Mouse (Mus musculus) lung, postnatal 14 days (tissue): ENCODE data around the gene A930009A15Rik.
A peak's percentile ranks its signal among the peaks of the same experiment; 100 is the strongest.

Experiments
- DNase-seq: peaks from one replicate; pipeline ENCODE4 v3.0.0; 2021

The A930009A15Rik gene

GRCm38 (mm10) chr10:115569712-115570491 is at the start of gene A930009A15Rik:
A930009A15Rik (plus strand) TSS chr10:115569986.
- DNase-seq, result no peak

GRCm38 (mm10) chr10:115520200-115521080 is 49.3 kb upstream of the A930009A15Rik start:
- DNase-seq, result no peak

GRCm38 (mm10) chr10:115521081-115521451 is 48.7 kb upstream of the A930009A15Rik start:
- DNase-seq, result no peak

DNA sequence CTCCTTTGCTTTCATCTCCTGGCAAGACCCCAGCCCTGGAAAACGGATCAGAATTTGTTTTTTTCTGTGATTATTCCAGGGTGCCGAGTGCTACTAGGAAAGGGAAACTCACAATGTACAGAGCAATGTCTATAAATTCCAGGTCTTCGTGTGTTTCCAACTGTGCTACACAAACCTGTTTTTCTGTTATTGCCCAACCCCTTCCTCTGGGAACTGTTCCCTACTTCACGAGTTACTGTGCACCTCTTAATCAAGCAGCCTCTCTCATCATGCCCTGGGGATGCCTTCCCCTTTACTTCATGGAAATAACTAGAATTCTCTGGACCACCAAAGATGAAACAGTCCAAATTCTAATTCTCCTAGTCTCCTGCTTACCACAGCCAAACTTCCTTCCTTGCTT is 40.9 kb upstream of the A930009A15Rik start:
- no peak for DNase-seq

GRCm38 (mm10) chr10:115529768-115530167 is 40.0 kb upstream of the A930009A15Rik start:
- no peak for DNase-seq

DNA sequence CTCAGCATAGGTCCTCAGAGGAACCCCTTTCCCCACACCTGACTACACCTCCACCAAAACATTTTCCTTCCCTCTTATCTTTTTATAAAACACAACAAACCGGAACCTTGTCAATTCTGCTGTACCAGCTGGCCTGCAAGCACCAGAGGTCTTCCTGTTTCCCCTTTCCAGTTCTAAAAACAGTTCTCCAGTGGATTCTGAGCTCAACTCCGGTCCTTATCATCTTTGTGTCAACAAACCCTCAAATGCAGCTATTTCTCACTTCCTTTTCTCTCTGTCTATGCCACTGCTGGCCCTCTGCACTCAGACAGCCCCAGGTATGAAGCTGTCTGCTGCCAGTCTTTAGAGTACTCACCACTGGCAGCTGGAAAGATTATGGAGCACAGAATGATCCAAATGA is 39.0 kb upstream of the A930009A15Rik start:
- DNase-seq, result no peak

GRCm38 (mm10) chr10:115542917-115543316 is 26.9 kb upstream of the A930009A15Rik start:
- DNase-seq, result no peak

DNA sequence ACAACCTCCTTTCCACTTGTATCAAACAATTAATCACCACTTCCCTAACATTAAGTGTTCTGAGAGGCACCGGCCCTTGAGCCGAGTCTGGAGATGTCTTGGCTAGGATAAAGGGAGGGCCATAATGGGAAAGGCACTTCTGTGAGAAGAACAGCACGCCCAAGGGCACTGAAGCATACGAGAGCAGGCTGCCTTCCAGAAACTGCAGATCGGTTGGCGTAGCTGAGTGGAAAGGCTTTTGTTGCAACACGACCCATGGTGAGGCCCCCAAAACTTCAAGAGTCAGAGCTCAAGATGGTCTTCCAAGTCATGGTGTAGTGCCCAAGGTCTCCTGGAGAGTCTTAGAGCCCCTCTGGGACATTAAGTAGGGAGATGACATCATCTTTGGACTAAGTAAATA is 19.5 kb upstream of the A930009A15Rik start:
- no peak for DNase-seq

- no peak for DNase-seq
Observed at GRCm38 (mm10) chr10:115551069-115551468, 18.7 kb upstream of the A930009A15Rik start.

GRCm38 (mm10) chr10:115553352-115554113 is 16.3 kb upstream of the A930009A15Rik start:
- no peak for DNase-seq

- no peak for DNase-seq
Observed at GRCm38 (mm10) chr10:115555191-115555765, 14.5 kb upstream of the A930009A15Rik start.

DNA sequence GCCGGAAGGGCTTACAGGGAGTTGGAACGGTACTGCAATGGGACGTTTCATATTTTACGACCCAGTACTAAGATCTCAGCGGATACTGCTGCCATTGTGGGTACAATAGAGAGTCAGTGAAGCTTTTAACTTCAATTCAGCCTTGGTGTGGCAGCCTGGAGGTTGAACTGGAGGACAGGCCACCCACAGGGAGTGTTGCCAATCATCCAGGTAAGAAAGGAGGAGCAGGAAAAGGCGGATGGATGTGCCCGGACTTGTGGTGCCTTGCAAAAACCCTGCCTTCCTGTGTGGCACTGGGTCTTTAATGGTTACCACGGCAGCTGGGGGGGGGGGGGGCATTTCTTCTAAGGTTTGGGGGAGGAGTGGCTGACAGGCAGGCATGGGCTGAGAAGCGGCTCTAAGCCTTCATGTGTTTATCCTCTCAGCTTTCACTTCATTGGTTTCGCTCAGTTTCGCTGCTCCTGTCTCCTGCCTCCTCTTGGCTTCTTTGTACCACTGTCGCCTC is 13.0 kb upstream of the A930009A15Rik start:
- no peak for DNase-seq

DNA sequence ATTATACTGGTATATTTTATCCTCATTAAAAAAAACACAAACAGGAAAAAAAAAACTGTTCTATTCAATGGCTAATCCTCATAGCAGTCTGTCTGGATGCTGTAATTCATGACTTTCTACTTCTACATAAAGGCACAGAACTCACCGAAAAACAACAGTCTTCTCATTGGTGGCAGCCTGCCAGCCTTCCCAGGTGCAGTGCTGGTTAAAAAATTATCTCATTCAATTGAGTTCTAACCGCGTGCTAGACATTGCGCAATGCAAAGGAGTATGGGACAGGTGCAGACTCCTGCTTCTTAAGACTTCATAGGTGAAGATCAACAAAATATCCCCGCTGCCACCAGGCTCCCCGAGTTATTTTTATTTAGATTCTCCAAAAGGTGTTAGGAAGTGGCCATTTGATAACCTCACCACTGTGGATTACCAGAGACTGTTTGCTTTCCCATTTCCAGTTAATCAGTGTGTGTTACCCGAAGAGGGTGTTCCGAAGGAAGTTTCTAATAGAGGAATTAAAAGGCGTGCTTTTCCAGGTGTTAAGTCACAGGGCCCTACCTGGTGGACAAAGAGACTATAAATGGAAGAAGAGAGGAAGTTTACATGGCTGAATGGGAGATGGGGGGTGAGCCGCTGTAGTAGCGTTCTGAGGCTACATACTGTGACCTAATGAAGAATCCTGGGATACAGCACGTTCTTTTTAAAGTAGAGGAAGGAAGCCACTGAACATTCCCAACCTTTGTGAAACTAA is 8.5 kb upstream of the A930009A15Rik start:
- DNase-seq, result peak; percentile 18

GRCm38 (mm10) chr10:115562911-115563686 is 6.7 kb upstream of the A930009A15Rik start:
- no peak for DNase-seq

DNA sequence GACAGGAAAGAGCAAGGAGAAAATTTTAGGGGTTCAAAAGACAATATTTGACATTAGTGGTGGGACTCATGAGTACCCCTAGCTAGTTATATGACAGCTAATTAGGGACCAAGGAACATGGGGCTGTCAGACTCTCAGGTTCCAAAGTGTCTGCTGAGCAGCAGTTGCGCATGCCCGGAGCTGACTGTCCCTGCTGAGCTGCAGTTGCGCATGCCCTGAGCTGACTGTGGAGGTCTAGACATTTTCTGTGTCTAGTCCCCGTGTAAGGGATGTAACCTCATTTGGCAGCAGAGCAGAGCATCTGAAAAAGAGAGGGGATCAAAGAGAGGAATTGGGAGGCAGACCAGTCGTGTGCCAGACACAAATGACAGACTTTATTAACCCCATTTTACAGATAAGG is 5.8 kb upstream of the A930009A15Rik start:
- no peak for DNase-seq

GRCm38 (mm10) chr10:115570577-115570976 is 791 bp downstream of the A930009A15Rik start:
- DNase-seq, result no peak

- DNase-seq, result no peak
Observed at GRCm38 (mm10) chr10:115571317-115571716, 1.5 kb downstream of the A930009A15Rik start.

GRCm38 (mm10) chr10:115571734-115572440 is 2.1 kb downstream of the A930009A15Rik start:
- no peak for DNase-seq

- DNase-seq, result no peak
Observed at GRCm38 (mm10) chr10:115579076-115579475, 9.3 kb downstream of the A930009A15Rik start.

DNA sequence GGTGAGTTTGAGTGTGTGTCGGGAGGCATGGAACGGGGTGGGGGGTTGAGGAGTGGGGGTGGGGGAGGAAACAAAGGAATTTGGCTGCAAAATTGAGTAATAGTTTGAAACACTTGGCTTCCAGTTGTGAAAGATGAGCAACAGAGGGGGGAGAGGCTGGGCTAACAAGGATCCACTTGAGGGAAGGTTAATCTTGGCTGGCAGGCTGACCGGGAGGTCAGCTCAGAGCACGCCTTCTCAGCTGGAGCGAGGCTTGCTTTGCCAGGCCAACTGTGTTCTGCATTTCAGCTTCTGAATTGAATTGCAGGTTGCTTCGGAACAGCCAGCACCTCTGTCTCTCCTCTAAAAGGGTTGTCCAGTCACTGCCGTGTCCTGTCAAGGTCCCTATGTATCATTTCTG is 9.7 kb downstream of the A930009A15Rik start:
- no peak for DNase-seq
